Mouse (Mus musculus): ENCODE measurements around the gene Hoxd11. TPM values are rescaled to one million over a fixed set of nuclear protein-coding genes. Genes with fewer than 3 reads are reported as not detected.

The Hoxd11 gene
- total RNA-seq, 2 experiments from 2014 or later, result not detected

DNA sequence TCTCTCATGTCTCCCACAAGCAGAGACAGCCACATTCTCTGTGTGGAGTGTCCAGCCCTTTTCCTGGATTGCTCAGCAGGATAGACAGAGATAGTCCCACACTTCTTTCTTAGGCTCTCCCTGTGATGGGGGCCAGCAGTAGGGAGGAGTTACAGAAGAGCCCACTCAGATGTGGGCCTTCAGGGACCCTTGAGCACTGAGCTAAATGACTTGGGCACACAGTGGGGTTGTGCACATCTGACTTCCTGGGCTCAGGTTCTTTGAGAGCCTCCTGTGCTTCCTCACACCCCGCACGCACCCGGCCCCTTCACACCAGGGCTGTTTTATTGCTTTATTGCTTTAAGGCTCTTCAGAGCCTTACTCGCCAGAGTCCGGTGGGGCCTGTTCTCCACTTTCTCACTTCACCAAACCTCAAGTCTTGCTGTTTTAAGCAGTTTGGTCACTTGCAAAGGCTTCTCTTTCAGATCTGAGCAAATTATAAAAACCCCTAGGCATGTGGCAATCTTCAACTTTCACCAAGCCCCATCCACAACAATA lies 41.7 kb downstream of the Hoxd11 start:
- intact Hi-C loops (cut with DNase I), result no loop called here

GRCm38 (mm10) chr2:74721882-74722281 lies 42.5 kb downstream of the Hoxd11 start:
- DNase-seq, result no peak

More for the DNA sequence above, 41.7 kb downstream of the Hoxd11 start:
- no peak for DNase-seq

GRCm38 (mm10) chr2:74722949-74723348 lies 43.6 kb downstream of the Hoxd11 start:
- DNase-seq, result no peak
- intact Hi-C loops (cut with DNase I), result no loop called here

More at GRCm38 (mm10) chr2:74721882-74722281, 42.5 kb downstream of the Hoxd11 start:
- intact Hi-C loops (cut with DNase I), result no loop called here

DNA sequence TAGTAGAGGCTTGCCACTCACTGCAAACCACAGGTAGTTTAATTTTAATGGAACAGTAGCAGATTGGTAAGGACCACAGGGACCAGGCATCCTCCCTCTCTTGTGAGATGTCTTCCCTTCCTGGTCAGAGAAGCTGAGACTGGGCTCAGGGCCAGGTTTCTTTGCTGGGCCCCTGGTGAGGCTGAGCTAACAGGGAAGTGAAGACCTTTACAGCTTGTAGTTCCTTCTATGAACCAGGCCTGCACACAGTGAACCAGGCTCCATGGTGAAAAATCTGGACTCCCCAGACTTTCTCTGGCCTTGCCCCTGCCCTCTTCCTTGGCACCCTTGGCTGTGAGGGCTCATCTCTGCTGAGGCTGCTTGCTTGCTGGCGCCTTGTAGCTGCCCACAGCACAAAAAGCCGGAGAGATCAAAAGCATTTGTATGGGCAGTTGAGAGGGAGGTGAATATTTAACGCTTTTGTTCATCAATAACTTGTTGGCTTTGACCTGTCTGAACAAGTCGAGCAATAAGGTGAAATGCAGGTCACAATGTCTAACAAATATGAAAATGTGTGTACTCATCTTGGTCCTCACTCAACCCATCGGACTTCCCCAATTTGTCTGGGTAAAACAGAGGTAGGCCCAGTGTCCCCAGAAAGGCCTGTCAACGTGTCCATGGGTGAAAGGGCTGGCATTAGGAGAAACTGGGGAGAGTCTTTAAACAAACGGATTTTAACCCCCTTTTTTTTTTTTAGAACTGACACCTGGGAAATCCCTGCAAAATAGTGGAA lies 45.1 kb downstream of the Hoxd11 start:
- intact Hi-C loops (cut with DNase I), result no loop called here
- no peak for DNase-seq

DNA sequence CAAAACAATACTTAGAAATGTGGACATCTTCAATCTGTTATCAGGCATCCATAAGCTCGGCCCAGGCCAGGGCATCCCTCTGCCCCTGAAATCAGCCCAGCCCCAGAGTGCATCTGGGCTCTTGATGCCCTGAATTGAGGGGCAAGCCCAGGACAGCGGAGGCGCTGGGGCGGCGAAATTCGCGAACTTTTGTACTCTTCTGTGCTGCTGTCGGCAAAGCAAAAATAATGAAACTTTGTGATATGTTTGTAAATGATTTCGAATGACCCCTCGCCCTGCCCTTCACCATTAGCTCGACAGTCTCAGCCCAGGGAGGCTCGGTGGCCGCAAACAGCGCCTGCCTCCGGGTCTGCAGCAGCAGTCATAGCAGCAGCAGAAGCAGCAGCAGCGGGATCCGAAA lies 45.8 kb downstream of the Hoxd11 start:
- no peak for DNase-seq
- intact Hi-C loops (cut with DNase I), result no loop called here

GRCm38 (mm10) chr2:74726551-74726950 lies 47.2 kb downstream of the Hoxd11 start, which contains the start of gene Gm28230:
Gm28230 (plus strand) TSS chr2:74726728.
- intact Hi-C loops (cut with DNase I), result no loop called here
- no peak for DNase-seq

- intact Hi-C loops (cut with DNase I), result no loop called here
- no peak for DNase-seq
These were observed 47.7 kb downstream of the Hoxd11 start for GRCm38 (mm10) chr2:74726973-74727639.

- DNase-seq, result no peak
- intact Hi-C loops (cut with DNase I), result no loop called here
These were observed 48.4 kb downstream of the Hoxd11 start for GRCm38 (mm10) chr2:74727640-74728302.

GRCm38 (mm10) chr2:74728303-74728680 lies 48.9 kb downstream of the Hoxd11 start:
- intact Hi-C loops (cut with DNase I), result no loop called here
- no peak for DNase-seq

GRCm38 (mm10) chr2:74730331-74730730 lies 51.0 kb downstream of the Hoxd11 start:
- no peak for DNase-seq
- intact Hi-C loops (cut with DNase I), result no loop called here

- intact Hi-C loops (cut with DNase I), result no loop called here
- DNase-seq, result no peak
These were observed 51.7 kb downstream of the Hoxd11 start for GRCm38 (mm10) chr2:74731055-74731454.

DNA sequence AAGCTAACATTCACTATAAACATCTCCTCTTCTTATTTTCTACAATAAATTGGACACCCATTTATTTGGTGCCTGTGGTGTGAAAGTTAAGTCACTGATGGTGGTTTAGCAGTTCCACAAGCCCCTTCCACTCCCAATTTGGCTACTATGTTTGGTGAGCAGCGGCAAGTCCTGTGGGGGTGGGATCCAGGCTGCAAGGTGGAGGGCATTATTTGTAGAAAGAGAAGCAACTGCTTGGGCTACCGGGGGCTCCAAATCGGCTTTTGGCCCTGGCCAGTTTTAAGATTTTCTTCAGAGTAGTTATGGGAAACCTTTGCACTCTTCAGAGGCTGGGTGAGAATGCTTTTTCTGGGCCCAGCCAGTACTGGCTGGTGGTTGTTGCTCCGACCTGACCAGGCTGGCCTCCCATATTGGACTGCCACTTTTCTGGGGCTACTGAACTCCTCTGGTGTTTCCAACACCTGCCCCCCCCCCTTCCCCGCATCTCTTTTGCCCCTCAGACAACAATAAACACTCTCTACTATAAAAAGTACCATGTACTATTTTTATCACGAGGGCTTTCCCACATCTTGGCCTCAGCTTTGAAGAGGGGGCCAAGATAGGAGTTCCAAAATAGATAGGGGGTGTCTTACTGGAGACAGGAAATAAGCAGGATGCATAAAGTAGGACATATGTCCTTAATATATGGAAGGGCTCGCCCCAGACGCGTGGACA lies 52.6 kb downstream of the Hoxd11 start:
- intact Hi-C loops (cut with DNase I), result no loop called here
- DNase-seq, result no peak

- DNase-seq, result no peak
- intact Hi-C loops (cut with DNase I), result no loop called here
These were observed 53.4 kb downstream of the Hoxd11 start for GRCm38 (mm10) chr2:74732513-74733316.

- intact Hi-C loops (cut with DNase I), result no loop called here
- DNase-seq, result no peak
These were observed 53.9 kb downstream of the Hoxd11 start for GRCm38 (mm10) chr2:74733317-74733661.

DNA sequence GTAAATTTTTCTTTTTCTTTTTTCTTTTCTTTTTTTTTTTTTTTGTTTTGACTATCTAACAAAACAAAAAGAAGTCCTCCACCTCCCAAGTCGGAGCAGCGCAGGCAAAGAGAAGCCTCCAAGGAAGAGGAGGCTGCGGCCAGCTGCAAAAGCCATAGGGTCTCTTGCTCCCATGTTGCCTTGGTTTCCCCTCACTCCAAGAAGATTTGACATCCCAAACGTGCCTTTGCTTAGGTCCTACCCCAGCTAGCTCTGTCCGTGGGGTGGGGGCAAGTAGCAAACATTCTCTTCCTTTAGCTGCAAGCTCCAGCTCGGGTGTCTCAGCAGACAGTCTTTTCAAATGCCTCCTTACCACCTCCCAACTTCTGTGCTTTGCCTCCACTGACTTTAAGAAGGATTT lies 54.4 kb downstream of the Hoxd11 start:
- intact Hi-C loops (cut with DNase I), result no loop called here
- DNase-seq, result no peak

DNA sequence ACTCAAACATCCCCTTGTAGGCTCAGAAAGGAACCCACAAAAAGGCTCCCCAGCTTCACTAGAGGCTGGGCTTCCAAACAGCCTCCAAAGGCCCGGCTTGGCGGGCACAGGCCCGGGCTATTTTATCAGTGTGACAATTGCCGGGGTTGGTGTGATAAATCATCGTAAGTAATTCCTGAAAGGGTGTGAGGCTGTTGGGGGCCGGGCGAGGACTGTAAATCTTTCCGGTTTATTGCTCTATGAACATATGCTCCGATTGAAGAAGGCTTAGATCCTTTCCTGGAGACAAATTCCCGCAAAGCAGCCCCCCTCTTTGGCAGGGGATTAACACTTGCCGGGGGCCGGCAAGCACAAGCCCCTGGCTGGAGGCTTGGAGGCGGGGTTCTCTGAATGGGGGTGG lies 55.1 kb downstream of the Hoxd11 start:
- no peak for DNase-seq
- intact Hi-C loops (cut with DNase I), result no loop called here

- DNase-seq, result no peak
- intact Hi-C loops (cut with DNase I), result loop anchor here (5.0 kb wide), 1 partner anchor 83 kb away; no protein-coding TSS in a partner anchor
These were observed 55.8 kb downstream of the Hoxd11 start for GRCm38 (mm10) chr2:74734996-74735811.

DNA sequence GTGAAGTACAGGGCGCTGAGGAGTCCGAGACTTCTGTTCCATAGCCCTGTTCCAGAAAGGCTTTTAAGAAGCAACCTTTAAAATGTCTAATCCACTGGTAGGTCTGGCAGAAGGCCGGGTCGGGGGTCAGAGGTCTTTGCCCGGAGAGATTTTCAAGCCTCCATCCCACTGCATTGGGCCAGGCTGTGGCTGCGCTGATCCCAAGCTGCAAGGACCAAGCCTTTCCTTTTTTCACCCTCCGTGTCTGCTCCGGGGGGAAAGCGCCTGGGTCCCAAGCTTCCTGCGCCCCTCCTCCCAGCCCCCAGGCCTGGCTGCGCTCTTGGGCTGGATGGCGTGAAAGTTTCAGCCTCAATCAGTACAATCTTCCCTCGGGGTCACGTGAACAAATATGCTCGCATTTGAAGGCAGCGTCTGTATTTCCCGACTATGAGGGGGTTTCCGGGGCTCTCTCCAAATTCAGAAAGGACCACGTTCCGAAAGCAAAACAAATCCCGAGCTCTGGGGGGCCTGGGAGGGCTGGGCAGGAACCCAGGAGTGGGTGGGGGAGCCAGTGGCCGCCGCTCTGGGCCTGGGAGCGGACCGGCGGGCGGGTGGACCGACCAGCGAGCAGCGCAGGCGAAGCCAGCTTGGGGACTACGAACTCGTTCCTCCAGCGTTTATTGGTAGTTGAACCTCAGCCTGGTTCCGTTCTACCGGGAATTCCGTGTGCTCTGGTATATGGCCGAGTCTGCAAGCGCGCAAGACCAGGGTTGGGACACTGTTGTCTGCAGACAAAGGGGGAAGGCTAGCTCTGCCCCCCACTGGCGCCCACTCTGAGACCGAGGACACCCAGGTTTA lies 56.7 kb downstream of the Hoxd11 start:
- intact Hi-C loops (cut with DNase I), result loop anchor here (5.0 kb wide), 1 partner anchor 84 kb away; no protein-coding TSS in a partner anchor
- DNase-seq, result no peak

Data from heart, postnatal 36 days (tissue).